Mouse (Mus musculus) right cerebral cortex, postnatal 25 days (tissue): ENCODE results near the gene Ccdc137.

Source experiments
- DNase-seq: peaks from one replicate; pipeline ENCODE4 v3.0.0; 2022

Gene Ccdc137

GRCm38 (mm10) chr11:120463536-120463935 lies 5.6 kb downstream of the Ccdc137 start:
- DNase-seq, result no peak

- no peak for DNase-seq
These were observed 6.5 kb downstream of the Ccdc137 start for GRCm38 (mm10) chr11:120464365-120464764.

GRCm38 (mm10) chr11:120465521-120465920 lies 7.6 kb downstream of the Ccdc137 start:
- no peak for DNase-seq

GRCm38 (mm10) chr11:120467051-120467735 lies 9.3 kb downstream of the Ccdc137 start, which contains the start of gene Arl16:
Gene Arl16 (minus strand): TSS chr11:120467607.
- DNase-seq, result peak; percentile 93

GRCm38 (mm10) chr11:120467736-120468092 lies 9.8 kb downstream of the Ccdc137 start:
- DNase-seq, result no peak

GRCm38 (mm10) chr11:120472052-120472451 lies 14.1 kb downstream of the Ccdc137 start:
- DNase-seq, result no peak

- DNase-seq, result no peak
These were observed 25.6 kb downstream of the Ccdc137 start for GRCm38 (mm10) chr11:120483448-120483934.

- DNase-seq, result peak; percentile 91
These were observed 26.5 kb downstream of the Ccdc137 start, which contains the start of gene Mrpl12 for GRCm38 (mm10) chr11:120484265-120484981. Gene Mrpl12 (plus strand): TSS chr11:120484613.

GRCm38 (mm10) chr11:120485251-120485650 lies 27.3 kb downstream of the Ccdc137 start:
- DNase-seq, result no peak

- no peak for DNase-seq
These were observed 30.6 kb downstream of the Ccdc137 start for GRCm38 (mm10) chr11:120488516-120488915.

- peak; percentile 47 for DNase-seq
These were observed 31.3 kb downstream of the Ccdc137 start for GRCm38 (mm10) chr11:120489054-120489761.

GRCm38 (mm10) chr11:120490291-120491046 lies 32.6 kb downstream of the Ccdc137 start:
- DNase-seq, result no peak

- peak; percentile 88 for DNase-seq
These were observed 33.6 kb downstream of the Ccdc137 start, which contains the start of gene Slc25a10 for GRCm38 (mm10) chr11:120491317-120492023. Gene Slc25a10 (plus strand): TSS chr11:120491840.

GRCm38 (mm10) chr11:120492024-120492877 lies 34.3 kb downstream of the Ccdc137 start:
- DNase-seq, result no peak

GRCm38 (mm10) chr11:120492878-120493203 lies 34.9 kb downstream of the Ccdc137 start:
- no peak for DNase-seq

GRCm38 (mm10) chr11:120493351-120493750 lies 35.4 kb downstream of the Ccdc137 start:
- no peak for DNase-seq

GRCm38 (mm10) chr11:120493911-120494310 lies 36.0 kb downstream of the Ccdc137 start:
- no peak for DNase-seq

- DNase-seq, result no peak
These were observed 39.5 kb downstream of the Ccdc137 start for GRCm38 (mm10) chr11:120497436-120497835.

- DNase-seq, result no peak
These were observed 40.3 kb downstream of the Ccdc137 start for GRCm38 (mm10) chr11:120498226-120498625.

GRCm38 (mm10) chr11:120498891-120499290 lies 41.0 kb downstream of the Ccdc137 start:
- DNase-seq, result no peak

GRCm38 (mm10) chr11:120499894-120500293 lies 42.0 kb downstream of the Ccdc137 start:
- DNase-seq, result no peak
